Mouse (Mus musculus) hindbrain, postnatal 0 days (tissue): Measurements from ENCODE around the gene AC124108.1. TPM values are rescaled to one million over a fixed set of nuclear protein-coding genes. Genes with fewer than 3 reads are reported as not detected.
A peak's percentile ranks its signal among the peaks of the same experiment; 100 is the strongest.

Experiments
- ATAC-seq: fragments of 200-750 bp; cut with Nextera tagmentation; 2 replicates; pipeline ENCODE4 v1.8.0; 2017; ENCODE audit warnings: mild to moderate bottlenecking, moderate TSS enrichment, moderate library complexity
- DNase-seq: peaks from one replicate; pipeline ENCODE4 v3.0.0-alpha.2; 2015; ENCODE audit warnings: low spot score
- H3K27ac ChIP-seq: fragments of 300-500 bp; sonication (generic); 2 replicates; pipeline ENCODE4 v1.5.1; 2014; ENCODE audit warnings: mild to moderate bottlenecking
- H3K27me3 ChIP-seq: fragments of 300-500 bp; sonication (generic); 2 replicates; pipeline ENCODE4 v1.6.1; 2014; ENCODE audit warnings: low read length, mixed read lengths; ENCODE audit not compliant: insufficient read depth
- H3K36me3 ChIP-seq: fragments of 300-500 bp; sonication (generic); 2 replicates; pipeline ENCODE4 v1.6.1; 2014; ENCODE audit warnings: low read length, mixed read lengths; ENCODE audit not compliant: insufficient read depth
- H3K4me1 ChIP-seq: fragments of 300-500 bp; sonication (generic); 2 replicates; pipeline ENCODE4 v1.6.1; 2014; ENCODE audit warnings: antibody characterized with exemption, low read length, mixed read lengths; ENCODE audit not compliant: insufficient read depth
- H3K4me2 ChIP-seq: fragments of 300-500 bp; sonication (generic); 2 replicates; pipeline ENCODE4 v1.6.1; 2014; ENCODE audit warnings: low read depth, mild to moderate bottlenecking, low read length, moderate library complexity, mixed read lengths
- H3K4me3 ChIP-seq: fragments of 300-500 bp; sonication (generic); 2 replicates; pipeline ENCODE4 v1.5.1; 2014; ENCODE audit warnings: low read length
- H3K9ac ChIP-seq: fragments of 300-500 bp; sonication (generic); replicated peaks from 2 replicates; pipeline ENCODE4 v1.6.1; 2014; ENCODE audit warnings: mild to moderate bottlenecking, low read length, moderate library complexity, mixed read lengths
- H3K9me3 ChIP-seq: fragments of 300-500 bp; sonication (generic); 2 replicates; pipeline ENCODE4 v1.6.1; 2016; ENCODE audit warnings: low read length, mixed read lengths
- CTCF ChIP-seq: IDR thresholded peaks from 2 replicates; pipeline ENCODE4 v1.5.1; 2016; ENCODE audit warnings: antibody characterized with exemption, control low read depth, low read depth
- WGBS: fragments of 180-500 bp; shearing (Covaris S2); extraction: QIAGEN DNeasy Blood & Tissue Kit; methylation state at CpG from one replicate; pipeline ENCODE4 v1.1.7; 2014; 5-methylcytosine and 5-hydroxymethylcytosine counted together
- polyA plus RNA-seq: library from polyadenylated mRNA; unstranded; fragments of >200 nt; fragmentation: Nextera tagmentation; extraction: Ambion mirVana; gene quantifications from 2 replicates; pipeline ENCODE4 v1.2.1, GENCODE M21; 2015
- total RNA-seq: library from RNA; depleted of rRNA; stranded (reverse); fragments of >200 nt; gene quantifications from 2 replicates; pipeline ENCODE4 v1.2.3, GENCODE M21; 2014

AC124108.1 gene
- total and polyA plus RNA-seq, 2 experiments from 2014 or later: 0.70 to 4.8 TPM

DNA sequence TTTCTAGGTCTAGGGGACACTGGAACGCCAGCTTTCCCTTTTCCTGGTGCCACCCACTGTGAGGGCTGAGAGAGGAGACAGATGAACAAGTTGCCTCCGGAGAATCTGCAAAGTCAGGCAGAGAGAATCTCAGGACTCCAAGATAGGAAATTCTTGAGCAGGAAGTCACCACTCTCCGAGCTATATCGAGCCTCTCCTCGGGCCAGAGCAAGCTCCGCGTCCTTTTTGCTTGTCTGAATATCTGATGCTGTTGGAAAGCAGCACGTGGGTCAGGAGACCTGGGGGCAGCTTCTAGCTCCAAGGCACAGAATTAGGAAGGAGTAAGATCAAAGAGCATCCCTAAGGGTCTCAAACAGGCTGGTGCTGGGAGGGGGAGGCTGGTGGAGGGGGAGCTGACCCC lies 37.6 kb upstream of the AC124108.1 start:
- Histone ChIP-seq H3K36me3 (no peaks in the 10 kb centered on the region), H3K27me3 (no peaks in the 10 kb centered on the region), H3K9me3 (no peaks in the 10 kb centered on the region), H3K4me2 (no peak overlapping the region), H3K4me3 (no peak overlapping the region), H3K4me1 (peaks cover 7% of the 10 kb centered on the region; the same call in 1 of the 2 replicates), H3K9ac (no peak overlapping the region), H3K27ac (no peak overlapping the region)
- WGBS: 26% methylated on average over 8 of the region's 8 CpGs
- ATAC-seq (no peak), DNase-seq (no peak)
- no peak for TF ChIP-seq CTCF

DNA sequence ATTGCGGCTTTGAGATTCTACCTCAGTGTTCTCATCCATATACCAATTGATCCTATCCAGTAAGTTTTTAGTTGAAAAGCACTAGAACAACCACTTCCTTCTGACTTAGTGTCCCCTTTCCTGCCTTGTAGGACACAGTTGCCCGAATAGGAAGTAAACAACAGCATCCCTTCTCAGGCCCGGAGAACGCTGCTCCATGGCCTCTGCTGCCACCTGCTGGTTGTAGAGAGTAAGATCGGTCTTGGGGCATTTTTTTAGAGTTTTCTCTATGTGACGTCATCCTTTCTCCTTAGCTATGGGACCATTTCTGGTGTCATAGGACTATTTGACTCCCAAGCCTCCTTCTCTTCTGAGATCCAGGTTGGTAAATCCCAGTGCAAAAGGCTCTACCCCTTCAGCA lies 35.5 kb upstream of the AC124108.1 start:
- H3K4me2 ChIP-seq: no peak overlapping the region
- DNase-seq (peak; percentile 88), ATAC-seq (peak; percentile 9; the same call in 1 of the 2 replicates)
- H3K9ac ChIP-seq: no peak overlapping the region
- H3K27me3 ChIP-seq: no peaks in the 10 kb centered on the region
- no peaks in the 10 kb centered on the region for H3K36me3 ChIP-seq
- no peaks in the 10 kb centered on the region for H3K9me3 ChIP-seq
- peak; percentile 93 for TF ChIP-seq CTCF
- no peak overlapping the region for H3K4me3 ChIP-seq
- no peak overlapping the region for H3K27ac ChIP-seq
- WGBS: 10% methylated on average over 6 of the region's 6 CpGs
- H3K4me1 ChIP-seq: peaks cover 7% of the 10 kb centered on the region; the same call in 1 of the 2 replicates

DNA sequence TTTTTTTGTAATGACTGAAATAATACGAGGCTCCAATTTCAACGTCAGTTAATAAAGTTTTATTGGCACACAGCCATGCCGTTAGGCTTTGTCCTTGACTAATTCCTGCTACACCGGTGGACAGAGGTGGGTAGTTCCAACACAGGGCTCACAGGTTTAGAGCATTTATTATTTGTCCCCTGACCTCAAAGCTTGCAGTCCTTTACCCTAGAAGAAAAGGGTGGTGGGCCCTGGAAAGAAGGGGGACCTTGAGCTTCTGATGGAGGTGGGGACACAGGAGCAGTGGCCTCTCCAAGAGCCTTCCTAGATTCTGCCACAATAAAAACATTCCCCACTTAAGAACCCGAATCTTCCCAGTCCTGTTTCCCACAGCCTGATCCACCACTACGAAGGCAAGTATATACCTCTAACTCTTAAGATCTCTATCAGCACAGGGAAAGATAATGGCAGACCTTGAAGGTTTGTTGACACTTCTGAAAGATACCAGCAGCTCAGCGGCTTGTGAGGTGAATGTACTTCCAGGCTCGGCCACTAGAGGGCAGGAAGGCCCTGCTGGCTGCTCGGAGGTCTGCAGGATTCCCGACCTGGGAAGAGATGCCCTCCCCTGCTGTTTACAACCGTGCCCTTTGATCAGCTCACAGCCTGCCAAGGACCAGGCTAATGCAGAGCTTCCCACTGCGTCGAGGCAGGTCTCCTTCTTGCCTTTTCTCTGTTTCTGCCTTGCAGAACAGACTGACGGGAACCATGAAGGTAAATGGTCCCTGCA lies 34.1 kb upstream of the AC124108.1 start:
- DNase-seq (peak; percentile 92), ATAC-seq (peak; percentile 79)
- Histone ChIP-seq H3K36me3 (no peaks in the 10 kb centered on the region), H3K27ac (no peak overlapping the region), H3K9me3 (no peaks in the 10 kb centered on the region), H3K9ac (peak overlapping the region; percentile 22; the same call in 1 of the 2 replicates), H3K4me1 (peaks cover 7% of the 10 kb centered on the region; the same call in 1 of the 2 replicates), H3K4me3 (no peak overlapping the region), H3K4me2 (peak overlapping the region; percentile 32), H3K27me3 (no peaks in the 10 kb centered on the region)
- WGBS: 22% methylated on average over 14 of the region's 14 CpGs
- peak; percentile 99 for TF ChIP-seq CTCF

DNA sequence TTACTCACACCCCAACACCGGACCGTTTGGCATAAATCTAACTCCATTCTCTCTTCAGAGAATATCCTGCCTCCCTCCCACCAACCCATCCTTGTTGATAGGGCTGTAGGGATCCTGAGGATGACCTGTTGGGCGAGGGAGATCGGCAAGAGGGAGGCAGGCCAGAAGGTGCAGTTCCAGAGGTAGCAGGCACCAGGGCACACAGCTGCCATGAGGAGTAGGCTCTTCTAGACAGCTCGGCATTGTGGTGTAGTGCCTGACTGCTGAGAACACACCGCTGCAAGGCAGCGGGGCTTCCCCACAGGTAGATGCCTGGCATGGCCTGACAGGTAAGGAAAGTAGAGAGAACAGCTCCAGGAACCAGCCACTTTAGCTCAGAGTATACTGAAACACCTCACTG lies 33.4 kb upstream of the AC124108.1 start:
- Histone ChIP-seq H3K4me2 (peak overlapping the region; percentile 32), H3K9me3 (no peaks in the 10 kb centered on the region), H3K27ac (no peak overlapping the region), H3K9ac (peak overlapping the region; percentile 22; the same call in 1 of the 2 replicates), H3K4me1 (peaks cover 7% of the 10 kb centered on the region; the same call in 1 of the 2 replicates), H3K36me3 (no peaks in the 10 kb centered on the region), H3K27me3 (no peaks in the 10 kb centered on the region), H3K4me3 (no peak overlapping the region)
- peak; percentile 45 for ATAC-seq
- no peak for DNase-seq
- TF ChIP-seq CTCF: no peak
- WGBS: 23% methylated on average over 7 of the region's 7 CpGs

DNA sequence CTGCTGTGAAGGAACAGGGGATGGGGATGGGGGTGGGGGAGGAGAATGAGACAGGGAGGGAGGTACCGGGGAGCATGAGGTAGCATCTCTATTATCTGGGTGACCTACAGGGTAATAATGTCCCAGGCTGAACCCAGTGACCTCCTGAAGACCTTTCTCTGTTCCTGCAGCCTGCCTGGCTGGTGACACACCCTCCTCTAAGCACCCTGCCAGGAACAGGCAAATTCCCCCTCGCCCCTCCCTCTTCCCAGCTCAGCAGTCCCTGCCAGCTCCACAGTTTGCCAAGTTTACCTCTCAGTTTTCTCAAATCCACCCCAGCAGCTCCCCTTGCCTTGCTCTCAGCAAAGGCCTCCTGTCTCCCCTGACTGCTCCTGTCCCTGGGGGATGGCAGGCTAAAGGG lies 32.5 kb upstream of the AC124108.1 start:
- H3K9me3 ChIP-seq: no peaks in the 10 kb centered on the region
- 35% methylated on average over 2 of the region's 2 CpGs for WGBS

DNA sequence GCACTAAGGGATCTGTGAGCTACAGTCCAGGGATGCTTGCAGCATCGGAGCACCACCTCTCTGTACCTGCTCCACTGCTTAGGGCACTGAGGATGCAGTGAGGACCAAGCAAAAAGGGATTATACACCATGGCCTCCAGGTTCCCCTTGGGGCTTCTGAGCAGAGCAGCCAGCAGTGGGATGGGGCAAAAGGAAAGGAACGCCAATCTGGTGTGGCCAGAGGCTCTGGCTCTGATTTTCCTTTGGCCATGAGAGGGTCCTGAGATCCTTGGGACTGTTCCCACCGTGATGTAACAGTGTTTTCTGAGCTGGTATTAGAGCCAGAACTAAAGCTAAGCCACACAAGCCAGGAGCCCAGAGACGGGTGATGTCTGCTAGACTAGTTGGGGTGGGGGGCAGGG lies 31.6 kb upstream of the AC124108.1 start:
- no peaks in the 10 kb centered on the region for H3K27me3 ChIP-seq
- H3K4me3 ChIP-seq: no peak overlapping the region
- H3K9me3 ChIP-seq: no peaks in the 10 kb centered on the region
- 41% methylated on average over 4 of the region's 4 CpGs for WGBS
- H3K4me1 ChIP-seq: peaks cover 7% of the 10 kb centered on the region; the same call in 1 of the 2 replicates
- H3K27ac ChIP-seq: no peak overlapping the region
- no peaks in the 10 kb centered on the region for H3K36me3 ChIP-seq
- no peak for ATAC-seq
- H3K4me2 ChIP-seq: no peak overlapping the region
- no peak for DNase-seq
- TF ChIP-seq CTCF: no peak
- H3K9ac ChIP-seq: no peak overlapping the region

More for the DNA sequence above, 32.5 kb upstream of the AC124108.1 start:
- H3K4me2 ChIP-seq: no peak overlapping the region
- H3K27me3 ChIP-seq: no peaks in the 10 kb centered on the region
- no peak overlapping the region for H3K27ac ChIP-seq
- no peak for TF ChIP-seq CTCF
- peaks cover 7% of the 10 kb centered on the region; the same call in 1 of the 2 replicates for H3K4me1 ChIP-seq
- ATAC-seq (no peak), DNase-seq (no peak)
- H3K4me3 ChIP-seq: no peak overlapping the region
- H3K36me3 ChIP-seq: no peaks in the 10 kb centered on the region
- H3K9ac ChIP-seq: no peak overlapping the region
